Mouse (Mus musculus) forebrain, embryonic 12.5 days (tissue): ENCODE measurements around the gene Polr2f. TPM values are rescaled to one million over a fixed set of nuclear protein-coding genes. Genes with fewer than 3 reads are reported as not detected.

ENCODE experiments used
- polyA plus RNA-seq: library from polyadenylated mRNA; unstranded; fragments of >200 nt; fragmentation: Nextera tagmentation; extraction: Ambion mirVana; gene quantifications from 2 replicates; pipeline ENCODE4 v1.2.1, GENCODE M21; 2016

The Polr2f gene
- polyA plus RNA-seq, 1 experiment from 2014 or later, result 368 TPM

Other genes with a start within 250 kb of the Polr2f start
- gene Gm49510, start 241.3 kb upstream of the Polr2f start, polyA plus RNA-seq, result 0.18 TPM in 1 of 2 replicates, not detected in the other
- gene Sh3bp1, start 241.2 kb upstream of the Polr2f start, polyA plus RNA-seq, result 10.3 TPM in 2 replicates
- 51.7 and 53.6 TPM in 2 replicates for gene Pdxp, start 227.1 kb upstream of the Polr2f start, polyA plus RNA-seq
- gene Lgals1, start 214.3 kb upstream of the Polr2f start, polyA plus RNA-seq, result 216 and 321 TPM in 2 replicates
- 53.5 and 56.4 TPM in 2 replicates for gene Nol12, start 206.1 kb upstream of the Polr2f start, polyA plus RNA-seq
- gene Triobp, start 193.3 kb upstream of the Polr2f start, polyA plus RNA-seq, result 40.4 and 46.9 TPM in 2 replicates
- gene H1f0, start 112.6 kb upstream of the Polr2f start, polyA plus RNA-seq, result 638 and 696 TPM in 2 replicates
- not detected in 2 replicates for gene Galr3, start 99.1 kb upstream of the Polr2f start, polyA plus RNA-seq
- gene Ankrd54, start 78.1 kb upstream of the Polr2f start, polyA plus RNA-seq, result 59.5 and 60.0 TPM in 2 replicates
- 209 and 216 TPM in 2 replicates for gene Eif3l, start 65.8 kb upstream of the Polr2f start, polyA plus RNA-seq
- gene Micall1, start 32.1 kb upstream of the Polr2f start, polyA plus RNA-seq, result 8.4 and 9.5 TPM in 2 replicates
- 9.2 and 12.2 TPM in 2 replicates for gene 1700088E04Rik, start 244 bp downstream of the Polr2f start, polyA plus RNA-seq
- gene Sox10, start 24.2 kb downstream of the Polr2f start, polyA plus RNA-seq, result 1.5 and 2.4 TPM in 2 replicates
- 64.5 and 67.5 TPM in 2 replicates for gene Pick1, start 88.2 kb downstream of the Polr2f start, polyA plus RNA-seq
- 0.49 and 0.72 TPM in 2 replicates for gene Gm49486, start 88.4 kb downstream of the Polr2f start, polyA plus RNA-seq
- gene Slc16a8, start 113.8 kb downstream of the Polr2f start, polyA plus RNA-seq, result 0.32 and 0.33 TPM in 2 replicates
- gene Baiap2l2, start 144.5 kb downstream of the Polr2f start, polyA plus RNA-seq, result 0.96 and 1.4 TPM in 2 replicates
- 30.1 and 30.8 TPM in 2 replicates for gene Pla2g6, start 187.4 kb downstream of the Polr2f start, polyA plus RNA-seq
- gene Maff, start 205.6 kb downstream of the Polr2f start, polyA plus RNA-seq, result 1.2 and 2.0 TPM in 2 replicates